Mouse (Mus musculus) brain, embryonic 14.5 days (tissue): ENCODE measurements around the gene Hoxc11. TPM values are rescaled to one million over a fixed set of nuclear protein-coding genes. Genes with fewer than 3 reads are reported as not detected.

ENCODE experiments used
- DNase-seq: peaks from one replicate; pipeline ENCODE4 v3.0.0-alpha.2; 2011; ENCODE audit warnings: low read depth
- CTCF ChIP-seq: fragments of 200-500 bp; IDR thresholded peaks from 2 replicates; pipeline ENCODE4 v1.5.1; 2012; ENCODE audit warnings: inconsistent platforms, mild to moderate bottlenecking, moderate library complexity, borderline replicate concordance; ENCODE audit not compliant: insufficient read depth, insufficient read length; ENCODE audit errors: extremely low read depth
- POLR2A ChIP-seq: fragments of 200-500 bp; IDR thresholded peaks from 2 replicates; pipeline ENCODE4 v1.6.1; 2012; ENCODE audit warnings: mild to moderate bottlenecking, inconsistent platforms, borderline replicate concordance; ENCODE audit not compliant: poor library complexity, insufficient read depth, insufficient read length, severe bottlenecking; ENCODE audit errors: extremely low read depth
- polyA plus RNA-seq: library from polyadenylated mRNA; depleted of rRNA; stranded (reverse); fragments of >200 nt; gene quantifications from 2 replicates; pipeline ENCODE4 v1.2.3, GENCODE M21; 2012; rRNA removed

The Hoxc11 gene
- polyA plus RNA-seq: not detected in 2 replicates

- no peak for TF ChIP-seq CTCF
- TF ChIP-seq POLR2A: no peak
- DNase-seq: no peak
These were observed at the start of gene Hoxc11 for GRCm38 (mm10) chr15:102954192-102955006. Gene Hoxc11, plus strand, starts transcription at chr15:102954427.

- TF ChIP-seq CTCF: no peak
- no peak for TF ChIP-seq POLR2A
These were observed 49.3 kb upstream of the Hoxc11 start for GRCm38 (mm10) chr15:102904946-102905345.

GRCm38 (mm10) chr15:102909536-102909935 lies 44.7 kb upstream of the Hoxc11 start:
- no peak for TF ChIP-seq CTCF
- TF ChIP-seq POLR2A: no peak
- DNase-seq: no peak

More at GRCm38 (mm10) chr15:102904946-102905345, 49.3 kb upstream of the Hoxc11 start:
- DNase-seq: no peak

- DNase-seq: no peak
These were observed 44.2 kb upstream of the Hoxc11 start for GRCm38 (mm10) chr15:102910038-102910437.

GRCm38 (mm10) chr15:102910496-102911095 lies 43.6 kb upstream of the Hoxc11 start:
- DNase-seq: no peak
- no peak for TF ChIP-seq POLR2A
- no peak for TF ChIP-seq CTCF

More at GRCm38 (mm10) chr15:102910038-102910437, 44.2 kb upstream of the Hoxc11 start:
- TF ChIP-seq CTCF (no peak), POLR2A (no peak)

- DNase-seq: no peak
- no peak for TF ChIP-seq POLR2A
- no peak for TF ChIP-seq CTCF
These were observed 41.1 kb upstream of the Hoxc11 start for GRCm38 (mm10) chr15:102913038-102913585.

- no peak for TF ChIP-seq POLR2A
- TF ChIP-seq CTCF: no peak
- no peak for DNase-seq
These were observed 36.2 kb upstream of the Hoxc11 start for GRCm38 (mm10) chr15:102917972-102918572.

- no peak for DNase-seq
These were observed 35.5 kb upstream of the Hoxc11 start for GRCm38 (mm10) chr15:102918611-102919265.

GRCm38 (mm10) chr15:102919336-102920180 lies 34.7 kb upstream of the Hoxc11 start:
- TF ChIP-seq POLR2A (no peak), CTCF (no peak)
- DNase-seq: no peak

More at GRCm38 (mm10) chr15:102918611-102919265, 35.5 kb upstream of the Hoxc11 start:
- TF ChIP-seq CTCF: no peak
- TF ChIP-seq POLR2A: no peak

- peak; percentile 82 for DNase-seq
- TF ChIP-seq CTCF: no peak
- TF ChIP-seq POLR2A: no peak
These were observed 33.6 kb upstream of the Hoxc11 start for GRCm38 (mm10) chr15:102920619-102921018.
